Comparison of ENCODE assay signal across 8 mouse cellular contexts in genomic region chr2:121955765-121956223, GRCm38 (mm10). TPM values are rescaled to one million over a fixed set of nuclear protein-coding genes. Genes with fewer than 3 reads are reported as not detected.
A peak's percentile ranks its signal among the peaks of the same experiment; 100 is the strongest.
DNase-seq lines count a peak whose midpoint lies in the region; ATAC-seq and TF ChIP-seq lines count a peak whose summit lies in the region.

Gene Ctdspl2 (plus strand): TSS chr2:121956001.
Gene Mageb3 (minus strand): TSS chr2:121956092.

- no peaks in the 10 kb centered on the region for H3K27me3 ChIP-seq in hindbrain, embryonic 15.5 days

- DNase-seq in WW6 (ENCODE audit: low read depth, low spot score): peak; percentile 90
- peak; percentile 94 to 97 for DNase-seq in cerebellum, postnatal 36 days
- DNase-seq in frontal cortex, postnatal 36 days (ENCODE audit: low spot score in 2 of 2): peak; percentile 91 to 92
- DNase-seq in left cerebral cortex, adult 2 months (ENCODE audit: extremely low spot score in 1 of 2, low spot score in 2 of 2): peak; percentile 92 to 94
- DNase-seq in right cerebral cortex, adult 2 months (ENCODE audit: low spot score in 2 of 2): peak; percentile 89 to 90
- peak; percentile 98 for DNase-seq in urinary bladder, postnatal 14 days (ENCODE audit: low spot score)

- TF ChIP-seq CTCF in left cerebral cortex, adult 2 months (IDR thresholded peaks at IDR 0.05): peak; percentile 5; the same call in 1 of the 2 replicates

- intact Hi-C loops in left cerebral cortex, adult 2 months (cut with DNase I): loop anchor here (1.0 kb wide), 1 partner anchor 88 kb away; no protein-coding TSS in a partner anchor

- peak; percentile 97 for ATAC-seq in hindbrain, embryonic 15.5 days (ENCODE audit: low FRiP score, low read depth)
- ATAC-seq in megakaryocyte, adult 5-6 weeks (ENCODE audit: poor library complexity, severe bottlenecking): peak; percentile 92

- H3K27ac ChIP-seq in hindbrain, embryonic 15.5 days (replicated peaks): peak within 1 kb of the TSS; percentile 92
- H3K27ac ChIP-seq in left cerebral cortex, adult 2 months: peak within 1 kb of the TSS; percentile 95

- under 1% methylated on average over 47 of the region's 48 CpGs for WGBS in hindbrain, embryonic 15.5 days

- peak within 1 kb of the TSS; percentile 97 for H3K9ac ChIP-seq in hindbrain, embryonic 15.5 days

- 0 out of 2 replicates have a peak, but pooled peaks cover 3% of the 10 kb centered on the region for H3K36me3 ChIP-seq in hindbrain, embryonic 15.5 days

- H3K9me3 ChIP-seq in hindbrain, embryonic 15.5 days: no peaks in the 10 kb centered on the region

- peak within 1 kb of the TSS; percentile 90 for H3K4me3 ChIP-seq in hindbrain, embryonic 15.5 days
- peak within 1 kb of the TSS; percentile 96 for H3K4me3 ChIP-seq in left cerebral cortex, adult 2 months

- H3K4me2 ChIP-seq in hindbrain, embryonic 15.5 days: peak within 1 kb of the TSS; percentile 63

- H3K4me1 ChIP-seq in hindbrain, embryonic 15.5 days (replicated peaks): peaks cover 27% of the 10 kb centered on the region

RNA-seq across cellular contexts. Expression of gene Ctdspl2, which starts in this region (rescaled TPM):
- 29.3 and 34.9 TPM in 2 replicates for polyA plus RNA-seq in hindbrain, embryonic 15.5 days (2015; fragmentation: Nextera tagmentation; extraction: Ambion mirVana)
- total RNA-seq in left cerebral cortex, adult 2 months (2021): 10 to 100 TPM; 33.2 to 34.2 TPM
- total RNA-seq in megakaryocyte, adult 5-6 weeks (2015): 41.3 and 44.9 TPM in 2 replicates
- 57.7 and 69.8 TPM in 2 replicates for total RNA-seq in megakaryocyte, adult 5-6 weeks (2017)

RNA-seq across cellular contexts. Expression of gene Mageb3, which starts in this region (rescaled TPM):
- 0.30 and 0.56 TPM in 2 replicates for polyA plus RNA-seq in hindbrain, embryonic 15.5 days (2015; fragmentation: Nextera tagmentation; extraction: Ambion mirVana)
- total RNA-seq in left cerebral cortex, adult 2 months (2021): under 1 TPM; 0.29 to 0.33 TPM
- 0.07 and 0.18 TPM in 2 replicates for total RNA-seq in megakaryocyte, adult 5-6 weeks (2015)
- total RNA-seq in megakaryocyte, adult 5-6 weeks (2017): 0.11 and 0.41 TPM in 2 replicates

Comparison
In these comparisons a context has a peak if more than half of its experiments do, and no peak if none do; other contexts are left out.
1. Peak in every context shown above with its lines: DNase-seq, ATAC-seq, H3K4me3 ChIP-seq and H3K27ac ChIP-seq.